Mouse (Mus musculus) ES-Bruce4 (cell line): Measurements from ENCODE around the gene Srrd.

ENCODE experiments used
- CTCF ChIP-seq: IDR thresholded peaks from one replicate; pipeline ENCODE4 v1.8.1; 2011; ENCODE audit warnings: low read depth, low read length
- EP300 ChIP-seq: IDR thresholded peaks from 2 replicates; pipeline ENCODE4 v1.6.1; 2011; ENCODE audit warnings: low read depth, low read length; ENCODE audit not compliant: insufficient read depth
- POLR2A ChIP-seq: IDR thresholded peaks from one replicate; pipeline ENCODE4 v1.8.1; 2011; ENCODE audit warnings: low read length; ENCODE audit not compliant: insufficient read depth

DNA sequence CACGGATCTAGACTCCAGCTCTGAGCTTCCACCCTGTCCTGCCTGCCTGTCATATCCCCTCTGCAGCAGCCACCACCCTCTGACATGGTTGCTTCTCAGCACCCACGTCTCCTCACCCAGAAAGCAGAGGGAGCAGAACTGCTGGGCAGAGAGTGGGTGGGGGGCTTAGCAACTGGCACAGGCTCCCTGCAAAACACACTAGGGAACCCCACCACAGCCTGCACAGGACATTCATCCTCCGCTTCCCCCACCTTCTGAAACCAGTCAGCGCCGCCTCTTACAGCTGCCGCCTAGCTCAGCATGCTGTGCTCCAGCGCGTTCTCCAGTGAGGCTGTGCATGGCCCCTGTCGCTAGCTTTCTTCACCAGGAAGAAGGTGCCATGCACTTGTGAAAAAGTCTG lies 46.5 kb upstream of the Srrd start:
- TF ChIP-seq CTCF (no peak), EP300 (no peak), POLR2A (no peak)
